Mouse (Mus musculus) hindbrain, postnatal 0 days (tissue): Measurements from ENCODE around the gene Dbi. TPM values are rescaled to one million over a fixed set of nuclear protein-coding genes. Genes with fewer than 3 reads are reported as not detected.

Source experiments
- ATAC-seq: fragments of 200-750 bp; cut with Nextera tagmentation; 2 replicates; pipeline ENCODE4 v1.8.0; 2017; ENCODE audit warnings: mild to moderate bottlenecking, moderate TSS enrichment, moderate library complexity
- DNase-seq: peaks from one replicate; pipeline ENCODE4 v3.0.0-alpha.2; 2015; ENCODE audit warnings: low spot score
- H3K27ac ChIP-seq: fragments of 300-500 bp; sonication (generic); 2 replicates; pipeline ENCODE4 v1.5.1; 2014; ENCODE audit warnings: mild to moderate bottlenecking
- H3K27me3 ChIP-seq: fragments of 300-500 bp; sonication (generic); 2 replicates; pipeline ENCODE4 v1.6.1; 2014; ENCODE audit warnings: low read length, mixed read lengths; ENCODE audit not compliant: insufficient read depth
- H3K36me3 ChIP-seq: fragments of 300-500 bp; sonication (generic); 2 replicates; pipeline ENCODE4 v1.6.1; 2014; ENCODE audit warnings: low read length, mixed read lengths; ENCODE audit not compliant: insufficient read depth
- H3K4me1 ChIP-seq: fragments of 300-500 bp; sonication (generic); 2 replicates; pipeline ENCODE4 v1.6.1; 2014; ENCODE audit warnings: antibody characterized with exemption, low read length, mixed read lengths; ENCODE audit not compliant: insufficient read depth
- H3K4me2 ChIP-seq: fragments of 300-500 bp; sonication (generic); 2 replicates; pipeline ENCODE4 v1.6.1; 2014; ENCODE audit warnings: low read depth, mild to moderate bottlenecking, low read length, moderate library complexity, mixed read lengths
- H3K4me3 ChIP-seq: fragments of 300-500 bp; sonication (generic); 2 replicates; pipeline ENCODE4 v1.5.1; 2014; ENCODE audit warnings: low read length
- H3K9ac ChIP-seq: fragments of 300-500 bp; sonication (generic); replicated peaks from 2 replicates; pipeline ENCODE4 v1.6.1; 2014; ENCODE audit warnings: mild to moderate bottlenecking, low read length, moderate library complexity, mixed read lengths
- H3K9me3 ChIP-seq: fragments of 300-500 bp; sonication (generic); 2 replicates; pipeline ENCODE4 v1.6.1; 2016; ENCODE audit warnings: low read length, mixed read lengths
- CTCF ChIP-seq: IDR thresholded peaks from 2 replicates; pipeline ENCODE4 v1.5.1; 2016; ENCODE audit warnings: antibody characterized with exemption, control low read depth, low read depth
- WGBS: fragments of 180-500 bp; shearing (Covaris S2); extraction: QIAGEN DNeasy Blood & Tissue Kit; methylation state at CpG from one replicate; pipeline ENCODE4 v1.1.7; 2014; 5-methylcytosine and 5-hydroxymethylcytosine counted together
- polyA plus RNA-seq: library from polyadenylated mRNA; unstranded; fragments of >200 nt; fragmentation: Nextera tagmentation; extraction: Ambion mirVana; gene quantifications from 2 replicates; pipeline ENCODE4 v1.2.1, GENCODE M21; 2015
- total RNA-seq: library from RNA; depleted of rRNA; stranded (reverse); fragments of >200 nt; gene quantifications from 2 replicates; pipeline ENCODE4 v1.2.3, GENCODE M21; 2014

The Dbi gene
- total and polyA plus RNA-seq, 2 experiments from 2014 or later, result 529 to 2,773 TPM

DNA sequence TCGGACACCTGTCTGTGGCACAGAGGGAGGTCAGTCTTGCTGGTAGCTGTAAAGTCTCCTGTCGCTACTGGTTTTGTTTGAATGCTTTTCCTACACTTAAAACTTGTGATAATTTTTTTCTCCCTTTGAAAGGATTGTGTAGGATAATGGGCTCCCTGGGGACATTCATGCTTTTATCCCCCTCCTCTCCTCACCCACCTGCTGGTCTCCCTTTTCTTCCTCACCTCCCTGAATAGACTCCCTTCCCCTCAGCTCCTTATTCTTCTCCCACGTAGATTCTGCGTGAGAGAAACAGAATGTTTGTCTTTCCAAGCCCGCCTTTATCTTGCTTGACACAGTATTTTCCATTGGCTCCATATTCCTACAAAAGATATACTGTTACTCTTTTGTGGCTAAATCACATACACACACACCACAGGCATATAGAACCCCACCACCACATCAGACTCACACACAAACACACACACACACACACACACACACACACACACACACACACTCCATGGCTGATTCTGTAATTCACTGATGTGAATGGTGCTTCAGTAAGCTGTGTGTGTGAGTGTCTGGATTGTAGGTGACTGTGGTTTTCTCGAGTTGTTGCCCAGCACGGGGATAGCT, 18.2 kb upstream of the Dbi start:
- no peaks in the 10 kb centered on the region for H3K9me3 ChIP-seq
- H3K27me3 ChIP-seq, result no peaks in the 10 kb centered on the region
- no peak overlapping the region for H3K9ac ChIP-seq
- 0 out of 2 replicates have a peak, but pooled peaks cover 5% of the 10 kb centered on the region for H3K4me1 ChIP-seq
- no peak for DNase-seq
- no peak overlapping the region for H3K4me2 ChIP-seq
- no peak overlapping the region for H3K27ac ChIP-seq
- no peak for TF ChIP-seq CTCF
- no peaks in the 10 kb centered on the region for H3K36me3 ChIP-seq
- 28% methylated on average over 7 of the region's 7 CpGs for WGBS
- no peak overlapping the region for H3K4me3 ChIP-seq
- ATAC-seq, result no peak

DNA sequence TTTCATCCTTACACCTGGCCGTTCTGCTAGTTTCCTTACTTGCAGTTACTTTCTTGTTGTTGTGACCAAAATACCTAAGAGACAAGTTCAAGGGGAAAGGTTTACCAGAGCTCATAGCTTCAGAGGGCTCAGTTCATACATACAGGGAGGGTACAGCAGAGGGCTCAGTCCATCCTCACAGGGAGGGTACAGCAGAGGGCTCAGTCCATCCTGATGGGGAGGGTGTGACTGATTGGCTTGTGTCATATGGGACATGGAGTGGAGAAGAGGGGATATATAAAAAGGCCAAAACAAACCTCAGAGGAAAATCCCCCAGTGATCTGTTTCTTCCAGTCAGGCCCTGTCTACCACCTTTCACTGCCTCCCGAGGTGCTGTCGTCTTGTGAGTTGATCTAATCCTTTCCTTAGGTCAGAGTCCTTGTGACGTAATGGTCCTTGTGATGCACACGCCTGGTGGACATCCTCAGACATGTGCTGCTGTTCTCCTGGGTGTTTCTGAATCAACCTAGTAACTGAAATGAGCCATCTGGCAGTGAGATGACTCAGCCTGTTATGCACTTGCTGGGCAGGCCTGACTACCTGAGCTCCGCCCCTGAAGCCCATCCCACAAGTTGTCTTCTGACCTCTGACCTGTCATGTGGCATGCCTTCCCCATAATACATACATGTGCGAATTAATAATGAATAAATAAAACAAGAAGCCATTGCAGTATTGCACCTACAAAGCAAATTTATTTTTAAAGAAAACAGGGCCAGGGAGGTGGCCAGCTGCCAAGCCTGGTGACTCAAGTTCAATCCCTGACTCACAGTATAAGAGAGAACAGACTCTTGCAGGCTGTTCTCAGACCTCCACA, 15.3 kb upstream of the Dbi start:
- Histone ChIP-seq H3K4me2 (no peak overlapping the region), H3K27me3 (no peaks in the 10 kb centered on the region), H3K4me1 (no peaks in the 10 kb centered on the region), H3K9ac (no peak overlapping the region), H3K36me3 (no peaks in the 10 kb centered on the region), H3K4me3 (no peak overlapping the region), H3K27ac (no peak overlapping the region), H3K9me3 (no peaks in the 10 kb centered on the region)
- 88% methylated on average over 7 of the region's 7 CpGs for WGBS
- DNase-seq (no peak), ATAC-seq (no peak)
- no peak for TF ChIP-seq CTCF

DNA sequence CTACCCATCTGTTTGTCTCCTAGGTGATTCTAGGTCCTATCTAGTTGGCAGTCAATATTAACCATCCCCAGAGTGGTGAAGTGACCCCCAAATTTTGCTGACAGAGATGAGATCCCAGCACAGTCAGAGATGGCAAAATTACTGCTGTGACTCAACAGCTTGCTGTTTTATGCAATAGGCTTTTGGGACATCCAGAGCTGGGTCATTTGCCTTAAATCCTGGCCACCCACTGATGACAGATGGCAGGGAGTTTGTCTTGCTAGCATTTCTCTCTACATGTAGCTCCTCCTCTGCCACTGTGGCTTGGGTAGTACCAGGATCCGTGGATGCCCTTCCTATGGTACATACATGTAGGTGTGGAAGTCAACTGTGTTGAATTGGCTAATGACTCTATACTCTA, 11.5 kb upstream of the Dbi start:
- Histone ChIP-seq H3K9ac (no peak overlapping the region), H3K9me3 (no peaks in the 10 kb centered on the region), H3K4me1 (no peaks in the 10 kb centered on the region), H3K4me3 (no peak overlapping the region), H3K27ac (no peak overlapping the region), H3K36me3 (no peaks in the 10 kb centered on the region), H3K4me2 (no peak overlapping the region), H3K27me3 (no peaks in the 10 kb centered on the region)
- no peak for DNase-seq
- ATAC-seq, result no peak
- 88% methylated on average over 1 of the region's 1 CpGs for WGBS
- TF ChIP-seq CTCF, result no peak

DNA sequence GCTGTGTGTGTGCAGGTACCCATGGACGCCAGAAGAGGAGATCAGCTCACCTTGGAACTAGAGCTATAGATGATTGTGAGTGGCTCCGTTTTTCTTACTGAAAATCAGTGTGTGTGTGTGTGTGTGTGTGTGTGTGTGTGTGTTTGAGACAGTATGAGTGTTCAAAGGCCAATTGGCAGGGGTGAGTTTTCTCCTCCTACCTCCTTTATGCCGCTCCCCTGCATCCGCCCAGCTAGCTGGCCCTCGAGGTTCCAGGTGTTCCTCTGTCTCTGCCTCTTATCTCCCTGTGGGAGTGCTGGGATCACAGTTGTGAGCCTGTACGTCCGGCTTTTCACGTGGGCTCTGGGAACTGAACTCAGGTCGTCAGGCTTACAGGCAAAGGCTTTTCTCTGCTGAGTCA, 5.4 kb upstream of the Dbi start:
- no peak for TF ChIP-seq CTCF
- Histone ChIP-seq H3K4me2 (no peak overlapping the region), H3K9ac (no peak overlapping the region), H3K4me1 (no peaks in the 10 kb centered on the region), H3K27ac (no peak overlapping the region), H3K36me3 (no peaks in the 10 kb centered on the region), H3K9me3 (no peaks in the 10 kb centered on the region), H3K27me3 (no peaks in the 10 kb centered on the region), H3K4me3 (no peak overlapping the region)
- ATAC-seq, result no peak
- no peak for DNase-seq
- WGBS, result 79% methylated on average over 9 of the region's 9 CpGs

DNA sequence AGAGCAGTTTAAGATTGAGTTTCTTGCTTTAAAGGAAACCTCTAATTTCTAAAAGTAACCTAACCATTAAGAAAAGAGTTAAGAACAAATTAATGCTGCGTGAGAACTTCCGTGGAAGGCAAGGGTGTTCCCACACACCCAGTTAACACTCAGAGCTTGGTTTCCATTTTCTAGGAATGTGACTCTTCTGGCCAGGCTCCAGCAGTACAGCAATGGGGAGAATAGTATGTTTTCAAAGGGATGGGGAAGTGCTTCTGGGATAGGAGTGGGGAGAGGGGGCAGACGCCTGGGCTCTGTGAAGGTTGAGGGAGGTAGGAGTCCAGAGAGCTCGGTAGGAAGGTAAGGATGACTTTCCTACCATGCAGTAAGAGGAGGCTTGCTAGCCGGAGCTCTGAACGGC, 4.6 kb upstream of the Dbi start:
- Histone ChIP-seq H3K9ac (no peak overlapping the region), H3K27ac (no peak overlapping the region), H3K36me3 (no peaks in the 10 kb centered on the region), H3K9me3 (no peaks in the 10 kb centered on the region), H3K4me2 (no peak overlapping the region), H3K4me1 (no peaks in the 10 kb centered on the region), H3K4me3 (no peak overlapping the region), H3K27me3 (no peaks in the 10 kb centered on the region)
- TF ChIP-seq CTCF, result no peak
- WGBS, result 56% methylated on average over 6 of the region's 6 CpGs
- no peak for DNase-seq
- ATAC-seq, result no peak

DNA sequence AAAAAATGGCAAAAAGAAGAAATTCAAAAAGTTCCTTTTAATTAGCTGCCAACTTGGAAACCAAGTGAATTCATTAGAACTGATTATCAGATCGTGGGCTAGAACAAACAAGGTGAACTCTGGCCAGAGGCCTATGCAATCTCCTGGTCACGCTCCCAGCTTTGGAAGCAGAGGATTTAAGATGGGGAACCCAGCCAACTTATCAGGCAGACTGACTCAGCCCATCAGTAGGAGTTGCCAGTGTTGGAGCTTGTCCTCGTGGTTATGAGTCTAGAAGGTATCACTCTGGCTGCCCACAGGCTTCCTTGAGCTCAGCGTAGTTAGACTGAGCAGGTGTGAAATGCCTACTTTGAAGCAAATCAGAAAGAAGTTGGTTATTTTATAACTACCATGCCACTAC, 4.0 kb upstream of the Dbi start:
- DNase-seq, result no peak
- no peak overlapping the region for H3K4me3 ChIP-seq
- WGBS, result 66% methylated on average over 4 of the region's 4 CpGs
- H3K4me2 ChIP-seq, result no peak overlapping the region
- H3K27me3 ChIP-seq, result no peaks in the 10 kb centered on the region
- no peak overlapping the region for H3K9ac ChIP-seq
- no peaks in the 10 kb centered on the region for H3K36me3 ChIP-seq
- TF ChIP-seq CTCF, result no peak
- H3K4me1 ChIP-seq, result peaks cover 5% of the 10 kb centered on the region; the same call in 1 of the 2 replicates
- no peaks in the 10 kb centered on the region for H3K9me3 ChIP-seq
- no peak for ATAC-seq
- H3K27ac ChIP-seq, result no peak overlapping the region
